Mouse (Mus musculus): ENCODE measurements around the gene Nr2f1. TPM values are rescaled to one million over a fixed set of nuclear protein-coding genes. Genes with fewer than 3 reads are reported as not detected.

Nr2f1 gene
- polyA plus RNA-seq, 1 experiment from 2014 or later = 12.3 TPM

GRCm38 (mm10) chr13:78209611-78210028 lies 10.1 kb upstream of the Nr2f1 start:
- peaks cover 7% of the 10 kb centered on the region; the same call in 1 of the 2 replicates for H3K27me3 ChIP-seq (ENCODE audit: insufficient read depth, low read length)
- H3K4me2 ChIP-seq (replicated peaks; ENCODE audit: low read depth, low read length) = peak overlapping the region; percentile 88
- peaks cover 43% of the 10 kb centered on the region for H3K4me1 ChIP-seq (ENCODE audit: insufficient read depth, low read length)
- WGBS = 3% methylated on average over 12 of the region's 12 CpGs
- ATAC-seq (ENCODE audit: low FRiP score, low TSS enrichment) = peak; percentile 3; the same call in 1 of the 2 replicates
- no peaks in the 10 kb centered on the region for H3K9me3 ChIP-seq (ENCODE audit: low read length)
- H3K4me3 ChIP-seq (ENCODE audit: low read length) = peak overlapping the region; percentile 47
- H3K9ac ChIP-seq (replicated peaks; ENCODE audit: low read length) = peak overlapping the region; percentile 59
- 0 out of 2 replicates have a peak overlapping the region, but pooled peaks have one; percentile 43 for H3K27ac ChIP-seq (ENCODE audit: low read length)
- no peaks in the 10 kb centered on the region for H3K36me3 ChIP-seq (ENCODE audit: insufficient read depth, low read length)

- H3K4me1 ChIP-seq (ENCODE audit: insufficient read depth, low read length) = peaks cover 50% of the 10 kb centered on the region
- no peak overlapping the region for H3K4me3 ChIP-seq (ENCODE audit: low read length)
- 30% methylated on average over 14 of the region's 14 CpGs for WGBS
- H3K9ac ChIP-seq (replicated peaks; ENCODE audit: low read length) = no peak overlapping the region
- H3K27ac ChIP-seq (ENCODE audit: low read length) = no peak overlapping the region
- peaks cover 7% of the 10 kb centered on the region; the same call in 1 of the 2 replicates for H3K27me3 ChIP-seq (ENCODE audit: insufficient read depth, low read length)
- peak overlapping the region; percentile 88 for H3K4me2 ChIP-seq (replicated peaks; ENCODE audit: low read depth, low read length)
- ATAC-seq (ENCODE audit: low FRiP score, low TSS enrichment) = no peak
- no peaks in the 10 kb centered on the region for H3K36me3 ChIP-seq (ENCODE audit: insufficient read depth, low read length)
- H3K9me3 ChIP-seq (ENCODE audit: low read length) = no peaks in the 10 kb centered on the region
Observed at GRCm38 (mm10) chr13:78208689-78209410, 9.3 kb upstream of the Nr2f1 start.

GRCm38 (mm10) chr13:78207796-78208645 lies 8.5 kb upstream of the Nr2f1 start:
- Histone ChIP-seq H3K4me2 (replicated peaks; ENCODE audit: low read depth, low read length) (peak overlapping the region; percentile 32), H3K9ac (replicated peaks; ENCODE audit: low read length) (no peak overlapping the region), H3K27me3 (ENCODE audit: insufficient read depth, low read length) (peaks cover 7% of the 10 kb centered on the region; the same call in 1 of the 2 replicates), H3K9me3 (ENCODE audit: low read length) (no peaks in the 10 kb centered on the region), H3K36me3 (ENCODE audit: insufficient read depth, low read length) (no peaks in the 10 kb centered on the region), H3K4me3 (ENCODE audit: low read length) (no peak overlapping the region), H3K4me1 (ENCODE audit: insufficient read depth, low read length) (peaks cover 51% of the 10 kb centered on the region), H3K27ac (ENCODE audit: low read length) (no peak overlapping the region)
- WGBS = 25% methylated on average over 12 of the region's 12 CpGs
- no peak for ATAC-seq (ENCODE audit: low FRiP score, low TSS enrichment)

- H3K9ac ChIP-seq (replicated peaks; ENCODE audit: low read length) = no peak overlapping the region
- H3K4me3 ChIP-seq (ENCODE audit: low read length) = no peak overlapping the region
- WGBS = 58% methylated on average over 7 of the region's 7 CpGs
Observed at GRCm38 (mm10) chr13:78206891-78207430, 7.4 kb upstream of the Nr2f1 start.

GRCm38 (mm10) chr13:78205426-78205825 lies 5.9 kb upstream of the Nr2f1 start:
- no peaks in the 10 kb centered on the region for H3K9me3 ChIP-seq (ENCODE audit: low read length)
- peaks cover 42% of the 10 kb centered on the region for H3K4me1 ChIP-seq (ENCODE audit: insufficient read depth, low read length)
- no peaks in the 10 kb centered on the region for H3K36me3 ChIP-seq (ENCODE audit: insufficient read depth, low read length)
- no peak overlapping the region; the same call in 1 of the 2 replicates for H3K4me2 ChIP-seq (replicated peaks; ENCODE audit: low read depth, low read length)
- H3K4me3 ChIP-seq (ENCODE audit: low read length) = no peak overlapping the region
- no peak overlapping the region for H3K27ac ChIP-seq (ENCODE audit: low read length)
- no peak overlapping the region for H3K9ac ChIP-seq (replicated peaks; ENCODE audit: low read length)
- ATAC-seq (ENCODE audit: low FRiP score, low TSS enrichment) = no peak
- no peaks in the 10 kb centered on the region for H3K27me3 ChIP-seq (ENCODE audit: insufficient read depth, low read length)

More at GRCm38 (mm10) chr13:78206891-78207430, 7.4 kb upstream of the Nr2f1 start:
- peaks cover 49% of the 10 kb centered on the region for H3K4me1 ChIP-seq (ENCODE audit: insufficient read depth, low read length)
- no peak overlapping the region for H3K27ac ChIP-seq (ENCODE audit: low read length)
- H3K4me2 ChIP-seq (replicated peaks; ENCODE audit: low read depth, low read length) = peak overlapping the region; percentile 44
- no peaks in the 10 kb centered on the region for H3K9me3 ChIP-seq (ENCODE audit: low read length)
- no peaks in the 10 kb centered on the region for H3K36me3 ChIP-seq (ENCODE audit: insufficient read depth, low read length)
- no peak for ATAC-seq (ENCODE audit: low FRiP score, low TSS enrichment)
- peaks cover 7% of the 10 kb centered on the region; the same call in 1 of the 2 replicates for H3K27me3 ChIP-seq (ENCODE audit: insufficient read depth, low read length)

- peak; percentile 39 for ATAC-seq (ENCODE audit: low FRiP score, low TSS enrichment)
- no peaks in the 10 kb centered on the region for H3K36me3 ChIP-seq (ENCODE audit: insufficient read depth, low read length)
- peaks cover 23% of the 10 kb centered on the region for H3K4me1 ChIP-seq (ENCODE audit: insufficient read depth, low read length)
- no peaks in the 10 kb centered on the region for H3K9me3 ChIP-seq (ENCODE audit: low read length)
- 0% methylated on average over 36 of the region's 37 CpGs for WGBS
- peak overlapping the region; percentile 83 for H3K9ac ChIP-seq (replicated peaks; ENCODE audit: low read length)
- H3K27me3 ChIP-seq (ENCODE audit: insufficient read depth, low read length) = no peaks in the 10 kb centered on the region
- H3K27ac ChIP-seq (ENCODE audit: low read length) = peak overlapping the region; percentile 94
- H3K4me3 ChIP-seq (ENCODE audit: low read length) = peak overlapping the region; percentile 89
- peak overlapping the region; percentile 82 for H3K4me2 ChIP-seq (replicated peaks; ENCODE audit: low read depth, low read length)
Observed at GRCm38 (mm10) chr13:78203348-78204061, 3.9 kb upstream of the Nr2f1 start.

GRCm38 (mm10) chr13:78202574-78203347 lies 3.2 kb upstream of the Nr2f1 start:
- Histone ChIP-seq H3K36me3 (ENCODE audit: insufficient read depth, low read length) (no peaks in the 10 kb centered on the region), H3K27me3 (ENCODE audit: insufficient read depth, low read length) (no peaks in the 10 kb centered on the region), H3K9me3 (ENCODE audit: low read length) (no peaks in the 10 kb centered on the region), H3K4me1 (ENCODE audit: insufficient read depth, low read length) (peaks cover 16% of the 10 kb centered on the region), H3K9ac (replicated peaks; ENCODE audit: low read length) (peak overlapping the region; percentile 83), H3K4me3 (ENCODE audit: low read length) (peak overlapping the region; percentile 89), H3K27ac (ENCODE audit: low read length) (peak overlapping the region; percentile 94), H3K4me2 (replicated peaks; ENCODE audit: low read depth, low read length) (peak overlapping the region; percentile 82)
- WGBS = 0% methylated on average over 47 of the region's 47 CpGs
- ATAC-seq (ENCODE audit: low FRiP score, low TSS enrichment) = peak; percentile 2

GRCm38 (mm10) chr13:78201871-78202565 lies 2.5 kb upstream of the Nr2f1 start:
- Histone ChIP-seq H3K4me1 (ENCODE audit: insufficient read depth, low read length) (peaks cover 11% of the 10 kb centered on the region), H3K27ac (ENCODE audit: low read length) (peak overlapping the region; percentile 94), H3K36me3 (ENCODE audit: insufficient read depth, low read length) (no peaks in the 10 kb centered on the region), H3K9me3 (ENCODE audit: low read length) (no peaks in the 10 kb centered on the region), H3K4me2 (replicated peaks; ENCODE audit: low read depth, low read length) (peak overlapping the region; percentile 82), H3K4me3 (ENCODE audit: low read length) (peak overlapping the region; percentile 89), H3K9ac (replicated peaks; ENCODE audit: low read length) (peak overlapping the region; percentile 83), H3K27me3 (ENCODE audit: insufficient read depth, low read length) (no peaks in the 10 kb centered on the region)
- under 1% methylated on average over 22 of the region's 22 CpGs for WGBS
- ATAC-seq (ENCODE audit: low FRiP score, low TSS enrichment) = no peak
